Mouse (Mus musculus): ENCODE measurements around the gene Stx5a.
"Not testable (repeated sequence)": the region's sequence is repeated elsewhere in the genome, so short reads cannot be mapped to it uniquely, and the experiment has no call there.

Stx5a gene

DNA sequence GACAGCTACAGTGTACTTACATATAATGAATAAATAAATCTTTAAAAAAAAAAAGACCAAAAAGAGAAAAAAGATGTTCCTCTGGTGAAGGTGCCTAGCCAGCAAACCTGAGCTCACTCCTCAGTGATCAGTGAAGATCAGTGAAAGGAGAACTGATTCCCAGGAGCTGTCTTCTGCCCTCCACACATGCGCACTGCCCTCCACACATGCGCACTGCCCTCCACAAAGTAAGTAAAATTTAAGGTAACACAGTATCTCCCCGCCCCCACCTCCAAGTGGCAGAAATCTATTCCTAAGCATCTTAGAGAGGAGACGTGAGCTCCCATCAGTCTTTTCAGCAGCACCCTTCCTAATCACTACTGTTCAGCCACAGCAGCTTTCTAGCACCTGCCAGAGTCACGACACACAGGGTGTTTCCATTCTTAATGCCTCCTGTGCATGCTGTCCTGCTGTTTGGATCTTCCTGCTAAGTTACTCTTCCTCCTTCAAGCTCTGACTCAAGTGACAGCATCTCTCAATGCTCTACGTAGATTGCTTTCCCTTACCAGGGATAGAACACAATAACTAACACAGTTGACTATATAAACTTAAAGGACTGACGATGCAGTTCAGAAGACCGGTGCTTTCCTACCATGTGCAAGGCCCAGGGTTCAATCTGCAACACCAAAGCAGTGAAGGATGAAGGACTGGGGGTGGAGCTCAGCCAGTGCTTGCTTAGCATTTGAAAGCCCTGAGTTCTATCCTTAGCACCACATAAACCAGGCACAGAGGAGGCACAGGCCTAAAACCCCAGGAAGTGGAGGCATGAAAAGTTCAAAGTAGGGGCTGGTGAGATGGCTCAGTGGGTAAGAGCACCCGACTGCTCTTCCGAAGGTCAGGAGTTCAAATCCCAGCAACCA, 25.1 kb upstream of the Stx5a start:
- DNase-seq (ENCODE audit: low read depth, low spot score), result peak; percentile 93

DNA sequence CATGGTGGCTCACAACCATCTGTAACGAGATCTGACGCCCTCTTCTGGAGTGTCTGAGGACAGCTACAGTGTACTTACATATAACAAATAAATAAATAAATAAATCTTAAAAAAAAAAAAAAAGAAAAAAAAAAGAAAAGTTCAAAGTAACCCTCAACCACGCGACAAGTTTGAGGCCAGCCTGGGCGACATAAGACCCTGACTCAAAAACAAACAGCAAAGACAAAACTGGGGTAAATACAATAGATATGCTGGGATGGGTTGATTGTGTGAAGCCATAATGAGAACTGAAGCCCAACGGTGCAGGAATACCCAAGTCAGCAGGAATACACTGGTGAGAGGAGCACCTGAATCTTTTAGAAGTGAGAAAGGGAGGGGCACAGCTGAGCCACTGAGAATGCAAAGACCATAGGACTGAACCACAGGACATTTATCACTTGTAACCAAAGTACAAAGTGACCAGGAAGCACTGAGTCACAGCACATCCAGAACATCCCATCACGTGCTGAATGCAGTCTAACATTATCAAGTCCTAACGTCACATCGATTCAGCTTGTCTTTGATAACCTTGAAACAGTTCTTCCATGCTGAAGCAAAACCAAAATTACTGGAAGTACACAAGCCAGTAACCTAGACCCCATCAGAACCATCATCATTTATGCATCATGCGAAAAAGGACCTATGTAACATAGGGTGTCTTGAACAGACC, 24.3 kb upstream of the Stx5a start:
- DNase-seq (ENCODE audit: low read depth, low spot score), result no peak

DNA sequence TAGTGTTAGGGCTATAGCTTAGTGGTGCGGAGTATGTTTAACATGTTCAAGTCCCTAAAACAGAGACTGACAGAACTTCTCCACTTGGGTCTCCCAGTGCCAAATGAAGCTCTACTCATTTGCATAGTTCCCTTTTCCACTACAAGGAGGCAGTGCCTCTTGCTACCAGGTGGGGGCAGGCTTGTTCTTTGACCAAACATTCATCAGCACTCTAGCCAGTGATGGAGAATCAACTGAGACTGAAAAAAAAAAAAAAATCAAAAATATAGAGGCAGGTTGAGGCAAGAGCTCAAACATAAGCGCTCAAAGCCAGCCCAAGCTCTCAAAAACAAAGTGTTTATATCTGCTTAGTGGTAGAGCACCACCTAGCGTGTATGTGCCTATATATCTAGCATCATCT, 22.9 kb upstream of the Stx5a start:
- DNase-seq (ENCODE audit: low read depth, low spot score), result peak; percentile 89

DNA sequence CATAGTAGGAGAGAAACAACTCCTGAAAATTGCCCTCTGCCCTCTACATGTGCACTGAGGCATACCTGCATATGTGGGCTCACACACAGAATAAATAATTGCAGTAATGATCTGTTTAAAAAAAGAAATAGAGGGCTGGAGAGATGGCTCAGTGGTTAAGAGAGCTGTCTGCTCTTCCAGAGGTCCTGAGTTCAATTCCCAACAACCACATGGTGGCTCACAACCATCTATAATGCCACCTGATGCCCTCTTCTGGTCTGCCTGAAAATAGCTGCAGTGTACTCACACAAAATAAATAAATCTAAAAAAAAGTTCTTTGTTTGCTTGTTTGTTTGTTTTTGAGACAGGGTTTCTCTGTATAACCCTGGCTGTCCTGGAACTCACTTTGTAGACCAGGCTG, 22.2 kb upstream of the Stx5a start:
- peak; percentile 60 for DNase-seq (ENCODE audit: low read depth, low spot score)

DNA sequence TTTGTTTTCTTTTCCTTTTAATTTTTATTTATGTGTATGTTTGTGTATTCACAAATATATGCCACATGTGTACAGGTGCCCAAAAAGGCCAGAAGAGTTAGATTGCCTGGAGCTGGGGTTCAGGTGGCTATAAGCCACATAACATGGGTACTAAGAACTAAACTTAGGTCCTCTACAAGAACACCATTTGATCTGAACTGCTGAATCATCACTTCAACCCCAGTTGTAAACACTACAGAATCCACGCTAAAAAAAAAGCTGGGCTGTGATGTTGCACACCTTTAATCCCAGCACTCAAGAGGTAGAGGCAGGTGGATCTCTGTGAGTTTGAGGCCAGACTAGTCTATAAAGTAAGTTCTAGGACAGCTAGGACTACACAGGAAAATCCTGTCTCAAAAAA, 19.8 kb upstream of the Stx5a start:
- no peak for DNase-seq (ENCODE audit: low read depth, low spot score)

DNA sequence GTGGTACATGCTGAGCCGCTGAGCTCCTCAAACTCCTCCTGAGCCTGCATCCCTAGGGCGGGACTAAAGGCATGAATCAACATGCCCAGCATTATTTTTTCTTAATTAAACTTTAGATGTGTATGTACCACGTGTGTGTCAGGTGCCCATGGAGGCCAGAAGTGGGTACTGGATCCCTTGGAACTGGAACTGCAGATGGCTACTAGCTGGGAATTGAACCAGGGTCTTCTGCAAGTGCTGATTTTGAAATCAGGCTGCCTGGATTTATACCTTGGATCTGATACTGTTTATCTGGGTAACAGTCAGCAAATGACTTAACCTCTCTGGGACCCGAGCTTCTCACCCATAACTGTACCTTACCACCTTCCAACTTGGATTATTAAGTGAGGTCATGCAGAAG, 19.2 kb upstream of the Stx5a start:
- DNase-seq (ENCODE audit: low read depth, low spot score), result peak; percentile 26

DNA sequence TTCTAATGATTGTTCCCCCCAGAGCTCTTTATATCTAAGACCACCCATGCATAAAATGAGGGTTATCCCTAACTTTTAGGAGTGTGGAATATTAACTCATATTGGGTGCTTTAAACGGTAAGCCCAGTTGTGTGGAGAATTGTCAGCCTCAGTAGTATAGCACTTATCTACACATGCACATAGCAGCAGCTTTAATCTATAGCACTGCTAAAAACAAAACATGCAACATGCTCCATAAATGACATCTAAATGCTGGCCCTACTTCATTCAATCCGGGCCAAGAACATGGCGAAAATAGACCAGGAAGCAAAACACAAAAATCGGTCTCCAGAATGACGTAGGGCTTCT, 18.7 kb upstream of the Stx5a start:
- no peak for DNase-seq (ENCODE audit: low read depth, low spot score)

DNA sequence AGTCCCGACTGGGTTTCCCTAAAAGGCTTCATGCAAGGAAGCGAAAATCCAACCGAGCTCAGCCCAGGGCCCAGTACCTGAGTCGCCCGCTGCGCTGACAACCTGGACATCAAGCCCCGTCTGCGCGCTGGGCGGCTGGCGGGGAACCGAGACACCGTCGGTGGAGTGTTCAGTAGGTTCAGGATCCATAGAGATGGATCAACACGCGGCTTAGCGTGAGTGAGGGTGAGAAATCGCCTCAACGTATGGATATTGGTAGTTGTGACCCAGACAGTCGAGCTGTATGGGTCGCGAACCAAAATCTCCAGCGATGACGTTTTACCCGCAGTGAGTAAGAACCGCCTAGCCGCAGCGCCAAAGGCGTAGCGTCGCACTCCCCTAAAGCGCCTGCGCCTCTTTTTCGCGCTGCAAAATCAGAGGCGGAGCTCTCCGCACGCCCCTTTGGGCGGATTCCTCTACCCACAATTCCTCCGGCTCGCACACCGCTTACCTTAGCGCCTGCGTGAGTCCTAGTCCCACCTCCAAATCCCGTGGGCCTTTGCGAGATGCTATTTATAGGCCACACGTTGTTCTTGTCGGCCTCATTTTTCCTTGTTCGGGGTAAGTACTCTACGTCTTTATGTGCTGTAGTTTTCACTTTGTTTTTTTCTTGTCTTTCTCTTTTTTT, 18.2 kb upstream of the Stx5a start, which contains the start of gene Slc3a2:
Gene Slc3a2 (minus strand): TSS at position 463 of the 667 bp plus-strand sequence.
- DNase-seq (ENCODE audit: low read depth, low spot score), result peak; percentile 98

DNA sequence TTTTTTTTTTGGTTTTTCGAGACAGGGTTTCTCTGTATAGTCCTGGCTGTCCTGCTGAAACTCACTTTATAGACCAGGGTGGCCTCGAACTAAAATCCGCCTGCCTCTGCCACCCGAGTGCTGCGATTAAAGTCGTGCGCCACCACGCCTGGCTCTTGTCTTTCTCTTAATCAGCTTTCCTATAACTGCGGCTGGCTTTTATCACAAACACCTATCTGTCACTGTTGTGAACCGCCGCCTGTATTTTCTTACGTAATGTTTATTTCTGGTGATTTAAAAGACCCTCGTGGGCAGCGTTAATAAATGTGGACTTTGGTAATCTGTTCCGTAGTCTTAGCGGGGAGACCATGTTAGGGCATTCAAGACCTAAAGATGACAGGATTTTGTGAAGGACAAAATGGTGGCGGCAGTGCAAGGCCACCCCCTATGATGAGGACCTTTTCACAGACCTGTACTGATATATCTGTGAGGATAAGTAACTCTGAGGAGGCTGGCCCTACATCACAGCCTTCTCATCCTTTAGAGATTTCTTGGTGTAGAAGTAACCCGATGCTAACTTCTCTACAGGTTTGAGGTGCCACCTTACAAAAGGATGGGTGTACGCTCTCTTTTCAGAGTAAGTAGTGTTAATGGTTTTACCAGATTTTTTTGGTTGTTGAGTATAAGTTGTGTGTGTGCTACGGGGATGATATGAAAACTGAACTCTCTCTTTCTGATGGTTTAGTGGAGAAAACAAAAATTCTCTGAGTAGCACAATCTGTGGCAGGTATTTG, 17.5 kb upstream of the Stx5a start:
- DNase-seq (ENCODE audit: low read depth, low spot score), result no peak

DNA sequence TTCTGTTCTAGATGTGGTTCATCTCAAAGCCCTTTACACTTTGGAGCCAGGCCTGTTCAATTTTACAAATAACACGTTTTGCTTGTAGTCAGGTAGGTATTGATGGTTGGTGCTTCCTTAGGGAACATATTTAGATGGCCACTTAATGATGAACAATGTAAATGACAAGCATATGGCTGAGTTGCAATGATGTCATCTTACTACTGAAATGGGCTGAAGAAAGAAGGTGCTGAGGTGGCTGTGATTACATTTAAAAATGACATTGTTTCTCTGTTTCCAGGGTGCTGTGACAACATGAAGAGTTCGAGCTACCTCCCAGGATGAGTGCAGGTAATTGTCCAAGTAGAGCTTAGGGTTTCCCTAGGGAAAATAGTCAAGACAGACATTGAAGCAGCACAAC, 16.8 kb upstream of the Stx5a start:
- no peak for DNase-seq (ENCODE audit: low read depth, low spot score)

DNA sequence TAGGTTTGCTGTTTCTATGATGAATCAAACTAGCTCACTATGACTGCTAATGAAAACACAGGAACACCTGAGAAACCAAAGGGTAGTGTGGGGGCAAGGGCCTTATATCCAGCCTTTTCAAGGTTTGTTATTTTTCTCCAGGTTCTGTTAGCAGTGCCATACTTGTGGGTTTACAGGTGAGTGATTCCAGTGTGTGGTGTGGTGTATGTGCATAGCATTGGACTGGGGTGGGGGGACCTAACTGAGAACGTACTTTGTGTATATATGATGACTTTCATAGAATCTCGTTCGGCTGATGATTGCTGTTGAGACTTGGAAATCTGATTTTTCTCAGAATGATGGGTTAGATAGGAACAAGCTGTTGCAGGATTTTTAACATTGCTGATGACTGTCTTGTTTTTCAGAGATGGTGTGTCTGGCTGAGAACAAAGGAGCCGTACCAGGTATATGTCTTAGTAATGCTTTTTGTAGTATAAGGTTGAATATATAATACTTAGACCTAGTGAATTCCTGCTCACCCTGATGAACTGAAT, 16.1 kb upstream of the Stx5a start:
- no peak for DNase-seq (ENCODE audit: low read depth, low spot score)

DNA sequence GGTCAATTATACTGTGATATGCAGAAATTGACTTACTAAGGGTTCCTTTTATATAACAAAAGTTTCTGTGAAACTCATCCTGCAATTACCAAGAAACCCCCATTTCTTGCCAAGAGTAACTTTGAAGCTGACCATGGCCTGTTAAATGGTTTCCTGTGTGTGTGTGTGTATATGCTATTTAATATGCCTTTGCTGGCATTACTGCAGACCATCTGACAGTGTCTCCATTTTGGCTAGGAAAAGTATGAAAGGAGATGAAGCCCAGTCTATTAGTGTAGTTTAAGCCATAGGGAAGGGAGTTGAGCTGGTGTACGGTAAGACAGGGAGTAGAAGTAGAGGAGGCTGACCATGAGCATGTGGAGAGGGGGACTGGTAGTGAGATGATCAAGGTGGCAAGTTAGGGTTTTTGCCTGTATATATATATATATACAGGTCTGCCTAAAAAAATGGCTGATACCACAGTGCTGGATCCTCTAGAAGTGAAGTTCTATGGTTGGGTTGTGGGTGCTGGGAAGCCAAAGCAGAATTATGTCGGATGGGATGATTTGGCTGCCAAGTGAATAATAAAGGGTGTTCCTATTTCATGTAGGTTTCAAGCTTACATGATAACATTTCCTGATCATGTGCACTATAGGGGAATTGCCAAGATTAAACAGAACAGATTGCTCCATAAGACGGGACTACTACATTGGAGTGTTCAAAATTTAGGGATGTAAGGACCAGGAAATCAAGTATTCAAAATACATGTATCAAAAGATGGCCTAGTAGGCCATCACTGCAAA, 14.4 kb upstream of the Stx5a start:
- no peak for DNase-seq (ENCODE audit: low read depth, low spot score)

DNA sequence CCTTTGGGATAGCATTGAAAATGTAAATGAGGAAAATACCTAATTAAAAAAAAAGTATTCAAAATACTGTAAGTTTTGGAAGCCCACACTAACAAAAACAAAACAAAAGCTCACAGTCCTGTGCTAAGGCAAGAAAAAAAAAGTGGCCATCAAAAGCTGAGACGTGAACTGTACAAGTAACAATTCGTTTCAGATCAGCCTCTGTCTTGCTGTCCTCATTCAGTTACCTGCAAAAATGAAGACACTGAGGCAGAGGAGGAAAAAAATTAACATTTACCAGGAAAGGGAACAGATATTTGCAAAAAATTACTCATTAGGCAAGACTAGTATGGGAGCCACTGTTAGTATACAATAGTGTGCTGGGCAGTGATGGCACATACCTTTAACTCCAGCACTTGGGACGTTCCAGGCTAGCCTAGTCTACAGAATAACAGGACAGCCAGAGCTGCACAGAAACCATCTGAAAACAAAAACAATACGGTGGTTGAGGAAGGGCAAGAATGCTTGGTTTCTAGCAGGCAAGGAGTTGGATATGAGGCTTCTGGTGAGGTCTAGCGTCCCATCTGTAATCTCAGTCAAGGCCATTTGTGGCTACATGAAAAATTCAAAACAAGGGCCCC, 13.6 kb upstream of the Stx5a start:
- peak; percentile 64 for DNase-seq (ENCODE audit: low read depth, low spot score)

DNA sequence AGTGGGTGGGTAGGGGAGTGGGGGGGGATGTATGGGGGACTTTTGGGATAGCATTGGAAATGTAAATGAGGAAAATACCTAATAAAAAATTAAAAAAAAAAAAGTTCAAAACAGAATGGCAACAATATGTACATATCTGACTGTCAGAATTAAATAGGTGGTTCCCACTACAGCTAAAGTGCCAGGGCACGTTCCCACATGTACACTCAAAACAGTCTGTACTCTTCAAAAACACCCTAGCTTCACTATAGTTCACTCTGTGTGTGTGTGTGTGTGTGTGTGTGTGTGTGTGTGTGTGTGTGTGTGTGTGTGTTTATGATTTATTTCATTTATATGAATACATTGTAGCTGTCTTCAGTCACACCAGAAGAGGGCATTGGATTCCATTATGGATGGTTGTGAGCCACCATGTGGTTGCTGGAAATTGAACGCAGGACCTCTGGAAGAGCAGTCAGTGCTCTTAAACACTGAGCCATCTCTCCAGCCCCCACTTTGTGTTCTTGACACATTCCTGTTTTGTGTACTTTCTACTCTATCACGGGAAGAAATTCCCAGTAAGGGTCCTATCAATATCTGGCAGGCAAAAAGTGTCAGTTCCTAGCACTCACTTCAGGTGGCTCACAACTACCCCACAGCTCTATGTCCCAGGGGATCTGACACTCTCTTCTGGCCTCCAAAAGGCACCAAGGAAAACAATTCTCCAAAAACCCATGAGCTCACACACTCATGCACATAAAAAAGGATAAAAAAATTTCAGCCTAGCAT, 12.7 kb upstream of the Stx5a start:
- not testable (repeated sequence) for DNase-seq (ENCODE audit: low read depth, low spot score)

DNA sequence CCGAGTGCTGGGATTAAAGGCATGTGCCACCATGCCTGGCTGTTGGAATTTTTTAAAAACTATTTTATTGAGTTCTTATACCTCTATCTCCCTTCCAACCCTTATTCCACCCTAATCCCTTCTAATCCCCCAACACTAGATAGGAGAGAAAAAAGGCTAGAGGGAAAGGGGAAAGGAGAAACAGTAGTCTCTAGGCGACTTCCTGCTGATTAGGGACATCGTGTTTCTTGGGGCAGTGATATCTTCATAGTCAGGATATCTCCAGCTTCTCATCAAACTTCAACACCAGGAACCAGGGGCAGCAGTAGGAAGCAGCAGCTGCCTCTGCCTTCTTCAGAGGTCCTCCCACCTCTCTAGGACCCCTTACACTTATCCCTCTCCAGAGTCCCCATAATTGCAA, 6.9 kb upstream of the Stx5a start:
- no peak for DNase-seq (ENCODE audit: low read depth, low spot score)

DNA sequence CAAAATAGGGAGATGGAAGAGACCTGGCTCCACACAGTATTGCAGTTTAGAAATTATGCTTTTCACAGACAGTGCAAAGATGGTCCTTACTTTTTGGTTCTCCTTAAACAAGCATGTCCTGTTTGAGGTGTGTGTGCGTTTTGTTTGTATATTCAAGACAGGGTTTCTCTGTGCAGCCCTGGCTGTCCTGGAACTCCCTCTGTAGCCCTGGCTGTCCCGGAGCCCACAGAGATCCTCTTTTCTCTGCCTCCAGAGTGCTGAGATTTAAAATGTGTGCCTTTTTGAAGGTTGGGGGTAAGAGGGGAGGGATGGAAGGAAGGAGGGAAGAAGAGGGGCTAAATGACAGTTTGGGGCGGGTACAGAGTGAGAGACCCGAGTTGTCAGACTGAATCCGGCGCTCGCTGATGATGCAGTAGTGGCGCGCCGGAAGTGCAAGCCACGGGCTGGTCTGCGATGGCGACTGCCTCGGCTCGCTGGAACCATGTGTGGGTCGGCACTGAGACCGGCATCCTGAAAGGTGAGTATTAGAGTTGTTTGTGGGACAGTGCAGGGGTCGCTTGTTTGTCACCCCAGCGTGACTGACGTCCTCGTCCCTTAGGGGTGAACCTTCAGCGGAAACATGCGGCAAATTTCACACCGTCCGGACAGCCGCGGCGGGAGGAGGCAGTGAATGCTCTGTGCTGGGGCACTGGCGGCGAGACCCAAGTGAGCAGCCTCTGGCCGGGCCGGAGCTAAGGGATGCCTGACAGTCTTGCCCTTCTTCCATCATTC, 5.6 kb upstream of the Stx5a start, which contains the start of gene Wdr74:
Gene Wdr74 (plus strand): TSS at position 439 of the 771 bp plus-strand sequence.
- DNase-seq (ENCODE audit: low read depth, low spot score), result peak; percentile 95

DNA sequence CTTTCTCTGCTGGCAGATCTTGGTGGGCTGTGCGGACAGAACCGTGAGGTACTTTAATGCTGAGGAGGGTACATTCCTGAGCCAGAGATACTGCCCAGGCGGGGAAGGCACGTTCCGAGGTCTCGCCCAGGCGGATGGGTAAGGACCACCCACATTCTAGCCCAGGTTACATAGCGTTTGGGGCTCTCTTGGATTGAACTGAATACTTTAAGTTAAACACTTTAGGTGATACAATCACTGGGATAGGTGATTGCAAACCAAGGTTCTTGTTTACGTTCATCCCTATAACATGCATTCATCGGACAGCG, 5.1 kb upstream of the Stx5a start:
- DNase-seq (ENCODE audit: low read depth, low spot score), result no peak

DNA sequence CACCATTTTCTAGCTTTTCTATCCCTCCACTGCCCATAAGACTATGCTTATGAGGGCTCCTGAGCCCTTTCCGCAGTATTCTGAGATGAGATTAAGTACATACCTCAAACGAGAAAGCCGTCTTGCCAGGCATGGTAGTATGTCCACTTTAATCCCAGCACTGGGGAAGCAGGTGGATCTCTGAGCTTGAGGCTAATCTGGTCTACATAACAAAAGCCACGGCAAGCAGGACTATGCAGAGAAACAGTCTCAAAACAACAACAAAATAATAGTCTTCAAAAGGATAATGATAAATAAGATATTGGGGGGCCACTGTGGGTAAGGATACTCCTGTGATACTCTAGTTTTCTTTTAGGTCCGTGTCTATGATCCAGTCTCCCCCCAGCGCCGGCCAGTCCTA, 2.3 kb upstream of the Stx5a start:
- DNase-seq (ENCODE audit: low read depth, low spot score), result no peak

DNA sequence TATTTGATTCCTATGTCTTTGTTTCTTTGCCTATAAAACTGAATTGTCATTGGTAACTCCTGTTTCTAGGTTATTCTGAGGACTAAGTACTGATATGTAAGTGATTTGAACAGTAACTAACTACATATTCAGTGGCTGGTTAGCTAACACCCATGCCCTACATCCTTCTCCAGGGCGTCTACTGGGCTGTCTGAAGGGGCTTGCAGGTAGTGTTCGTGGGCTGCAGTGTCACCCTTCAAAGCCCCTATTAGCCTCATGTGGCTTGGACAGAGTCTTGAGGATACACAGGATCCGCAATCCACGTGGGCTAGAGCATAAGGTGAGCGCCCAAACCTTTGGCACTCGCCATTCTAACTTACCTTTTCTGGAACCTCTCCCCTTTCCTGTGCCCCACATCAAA, 1.6 kb upstream of the Stx5a start:
- DNase-seq (ENCODE audit: low read depth, low spot score), result no peak

All from A20 (cell line).